Mouse (Mus musculus) stomach, embryonic 14.5 days (tissue): ENCODE data around the gene Lhx5. TPM values are rescaled to one million over a fixed set of nuclear protein-coding genes. Genes with fewer than 3 reads are reported as not detected.

Experiments
- ATAC-seq: fragments of 200-750 bp; cut with Nextera tagmentation; 2 replicates; pipeline ENCODE4 v1.8.0; 2017; ENCODE audit warnings: low read depth, moderate TSS enrichment; ENCODE audit not compliant: insufficient number of reproducible peaks, insufficient read depth, low FRiP score
- H3K27ac ChIP-seq: fragments of 300-500 bp; sonication (generic); 2 replicates; pipeline ENCODE4 v1.5.1; 2014; ENCODE audit warnings: mild to moderate bottlenecking, low read length, moderate library complexity, mixed read lengths
- H3K27me3 ChIP-seq: fragments of 300-500 bp; sonication (generic); 2 replicates; pipeline ENCODE4 v1.6.1; 2014; ENCODE audit warnings: low read length, control low read depth, mixed read lengths; ENCODE audit not compliant: control insufficient read depth, insufficient read depth
- H3K36me3 ChIP-seq: fragments of 300-500 bp; sonication (generic); 2 replicates; pipeline ENCODE4 v1.6.1; 2014; ENCODE audit warnings: mild to moderate bottlenecking, control low read depth, low read length, moderate library complexity, mixed read lengths; ENCODE audit not compliant: control insufficient read depth, insufficient read depth
- H3K4me1 ChIP-seq: fragments of 300-500 bp; sonication (generic); 2 replicates; pipeline ENCODE4 v1.6.1; 2014; ENCODE audit warnings: low read length, control low read depth, mixed read lengths; ENCODE audit not compliant: control insufficient read depth, insufficient read depth
- H3K4me2 ChIP-seq: fragments of 300-500 bp; sonication (generic); replicated peaks from 2 replicates; pipeline ENCODE4 v1.6.1; 2014; ENCODE audit warnings: low read depth, low read length, control low read depth
- H3K4me3 ChIP-seq: fragments of 300-500 bp; sonication (generic); 2 replicates; pipeline ENCODE4 v1.5.1; 2014; ENCODE audit warnings: low read depth, low read length, control low read depth
- H3K9ac ChIP-seq: fragments of 300-500 bp; sonication (generic); replicated peaks from 2 replicates; pipeline ENCODE4 v1.6.1; 2014; ENCODE audit warnings: low read depth, mild to moderate bottlenecking, control low read depth, low read length, moderate library complexity, mixed read lengths
- H3K9me3 ChIP-seq: fragments of 300-500 bp; sonication (generic); 2 replicates; pipeline ENCODE4 v1.6.1; 2016; ENCODE audit warnings: low read depth, low read length, control low read depth; ENCODE audit not compliant: control insufficient read depth
- WGBS: fragments of 180-500 bp; shearing (Covaris S2); extraction: QIAGEN DNeasy Blood & Tissue Kit; methylation state at CpG from one replicate; pipeline ENCODE4 v1.1.7; 2014; 5-methylcytosine and 5-hydroxymethylcytosine counted together
- polyA plus RNA-seq: library from polyadenylated mRNA; unstranded; fragments of >200 nt; fragmentation: Nextera tagmentation; extraction: Ambion mirVana; gene quantifications from 2 replicates; pipeline ENCODE4 v1.2.1, GENCODE M21; 2014

Gene Lhx5
- polyA plus RNA-seq, 1 experiment from 2014 or later, result 0.35 TPM

- no peaks in the 10 kb centered on the region for H3K9me3 ChIP-seq
- H3K36me3 ChIP-seq, result no peaks in the 10 kb centered on the region
- H3K9ac ChIP-seq, result no peak overlapping the region
- H3K27ac ChIP-seq, result no peak overlapping the region
- H3K4me2 ChIP-seq, result peak overlapping the region; percentile 57
- peak overlapping the region; percentile 33 for H3K4me3 ChIP-seq
- peaks cover 88% of the 10 kb centered on the region for H3K27me3 ChIP-seq
- H3K4me1 ChIP-seq, result peaks cover 8% of the 10 kb centered on the region; the same call in 1 of the 2 replicates
- no peak for ATAC-seq
- 1% methylated on average over 47 of the region's 47 CpGs for WGBS
Observed at GRCm38 (mm10) chr5:120435731-120436501, 4.4 kb downstream of the Lhx5 start.

GRCm38 (mm10) chr5:120436885-120437495, 5.5 kb downstream of the Lhx5 start:
- 0% methylated on average over 18 of the region's 18 CpGs for WGBS

GRCm38 (mm10) chr5:120437539-120437938, 6.0 kb downstream of the Lhx5 start:
- H3K9ac ChIP-seq, result no peak overlapping the region
- H3K27me3 ChIP-seq, result peaks cover 72% of the 10 kb centered on the region
- 2% methylated on average over 17 of the region's 17 CpGs for WGBS
- H3K4me1 ChIP-seq, result peaks cover 8% of the 10 kb centered on the region; the same call in 1 of the 2 replicates
- no peak for ATAC-seq
- no peaks in the 10 kb centered on the region for H3K9me3 ChIP-seq
- H3K27ac ChIP-seq, result no peak overlapping the region
- 0 out of 2 replicates have a peak overlapping the region, but pooled peaks have one; percentile 23 for H3K4me2 ChIP-seq
- H3K36me3 ChIP-seq, result no peaks in the 10 kb centered on the region
- H3K4me3 ChIP-seq, result peak overlapping the region; percentile 13; the same call in 1 of the 2 replicates

More at GRCm38 (mm10) chr5:120436885-120437495, 5.5 kb downstream of the Lhx5 start:
- Histone ChIP-seq H3K27ac (no peak overlapping the region), H3K4me3 (no peak overlapping the region), H3K27me3 (peaks cover 77% of the 10 kb centered on the region), H3K9ac (no peak overlapping the region), H3K4me1 (peaks cover 8% of the 10 kb centered on the region; the same call in 1 of the 2 replicates), H3K9me3 (no peaks in the 10 kb centered on the region), H3K36me3 (no peaks in the 10 kb centered on the region), H3K4me2 (no peak overlapping the region)
- no peak for ATAC-seq

GRCm38 (mm10) chr5:120437986-120438385, 6.5 kb downstream of the Lhx5 start:
- ATAC-seq, result no peak
- peak overlapping the region; percentile 13; the same call in 1 of the 2 replicates for H3K4me3 ChIP-seq
- H3K36me3 ChIP-seq, result no peaks in the 10 kb centered on the region
- H3K27ac ChIP-seq, result no peak overlapping the region
- peaks cover 72% of the 10 kb centered on the region for H3K27me3 ChIP-seq
- H3K4me1 ChIP-seq, result peaks cover 8% of the 10 kb centered on the region; the same call in 1 of the 2 replicates
- H3K9ac ChIP-seq, result no peak overlapping the region
- WGBS, result under 1% methylated on average over 32 of the region's 33 CpGs
- H3K9me3 ChIP-seq, result no peaks in the 10 kb centered on the region
- H3K4me2 ChIP-seq, result 0 out of 2 replicates have a peak overlapping the region, but pooled peaks have one; percentile 23

- Histone ChIP-seq H3K9me3 (no peaks in the 10 kb centered on the region), H3K36me3 (no peaks in the 10 kb centered on the region), H3K4me2 (no peak overlapping the region), H3K4me3 (no peak overlapping the region), H3K27me3 (peaks cover 69% of the 10 kb centered on the region), H3K9ac (no peak overlapping the region), H3K4me1 (peaks cover 8% of the 10 kb centered on the region; the same call in 1 of the 2 replicates), H3K27ac (no peak overlapping the region)
- 3% methylated on average over 13 of the region's 13 CpGs for WGBS
- ATAC-seq, result no peak
Observed at GRCm38 (mm10) chr5:120438469-120438868, 7.0 kb downstream of the Lhx5 start.

GRCm38 (mm10) chr5:120438991-120439710, 7.7 kb downstream of the Lhx5 start:
- Histone ChIP-seq H3K9ac (no peak overlapping the region), H3K27ac (no peak overlapping the region), H3K36me3 (no peaks in the 10 kb centered on the region), H3K4me1 (peaks cover 8% of the 10 kb centered on the region; the same call in 1 of the 2 replicates), H3K9me3 (no peaks in the 10 kb centered on the region), H3K4me3 (no peak overlapping the region), H3K27me3 (peaks cover 63% of the 10 kb centered on the region), H3K4me2 (no peak overlapping the region)
- no peak for ATAC-seq
- WGBS, result under 1% methylated on average over 27 of the region's 27 CpGs

GRCm38 (mm10) chr5:120439887-120440670, 8.6 kb downstream of the Lhx5 start:
- no peaks in the 10 kb centered on the region for H3K36me3 ChIP-seq
- WGBS, result under 1% methylated on average over 55 of the region's 61 CpGs
- H3K4me1 ChIP-seq, result peaks cover 8% of the 10 kb centered on the region; the same call in 1 of the 2 replicates
- peak overlapping the region; percentile 14; the same call in 1 of the 2 replicates for H3K4me3 ChIP-seq
- no peak overlapping the region for H3K27ac ChIP-seq
- ATAC-seq, result no peak
- peaks cover 54% of the 10 kb centered on the region for H3K27me3 ChIP-seq
- H3K9ac ChIP-seq, result no peak overlapping the region
- no peaks in the 10 kb centered on the region for H3K9me3 ChIP-seq
- H3K4me2 ChIP-seq, result peak overlapping the region; percentile 30
